Mouse (Mus musculus) cerebellum, adult 9-10 months (tissue): ENCODE measurements at regions not wholly inside any gene's neighbourhood (a gene's known extent, or its start where the extent isn't known, plus 50 kb on each side); places are given as distances from the start of the nearest gene placed in this dataset.
A peak's percentile ranks its signal among the peaks of the same experiment; 100 is the strongest.

Experiments
- DNase-seq: peaks from one replicate; pipeline ENCODE4 v3.0.0; 2022

- DNase-seq = no peak
These were observed 550.4 kb downstream of the Gm597 start for GRCm38 (mm10) chr1:28229611-28230010.

GRCm38 (mm10) chr1:28214243-28215038 lies 565.6 kb downstream of the Gm597 start:
- DNase-seq = peak; percentile 95
